Mouse (Mus musculus) liver, embryonic 13.5 days (tissue): ENCODE data around the gene Sobp. TPM values are rescaled to one million over a fixed set of nuclear protein-coding genes. Genes with fewer than 3 reads are reported as not detected.

Experiments
- ATAC-seq: fragments of 200-750 bp; cut with Nextera tagmentation; 2 replicates; pipeline ENCODE4 v1.8.0; 2017; ENCODE audit warnings: low read depth, mild to moderate bottlenecking, moderate number of reproducible peaks, moderate library complexity
- DNase-seq: peaks from one replicate; pipeline ENCODE4 v3.0.0; 2022
- H3K27ac ChIP-seq: fragments of 300-500 bp; sonication (generic); 2 replicates; pipeline ENCODE4 v1.5.1; 2015; ENCODE audit warnings: moderate library complexity, mild to moderate bottlenecking, inconsistent platforms
- H3K27me3 ChIP-seq: fragments of 300-500 bp; sonication (generic); 2 replicates; pipeline ENCODE4 v1.6.1; 2015; ENCODE audit warnings: mild to moderate bottlenecking, inconsistent platforms
- H3K36me3 ChIP-seq: fragments of 300-500 bp; sonication (generic); 2 replicates; pipeline ENCODE4 v1.6.1; 2015; ENCODE audit warnings: mild to moderate bottlenecking, inconsistent platforms
- H3K4me1 ChIP-seq: fragments of 300-500 bp; sonication (generic); replicated peaks from 2 replicates; pipeline ENCODE4 v1.6.1; 2015; ENCODE audit warnings: inconsistent platforms
- H3K4me2 ChIP-seq: fragments of 300-500 bp; sonication (generic); 2 replicates; pipeline ENCODE4 v1.6.1; 2015; ENCODE audit warnings: inconsistent platforms, mild to moderate bottlenecking, moderate library complexity
- H3K4me3 ChIP-seq: fragments of 300-500 bp; sonication (generic); replicated peaks from 2 replicates; pipeline ENCODE4 v1.5.1; 2015; ENCODE audit warnings: mild to moderate bottlenecking, inconsistent platforms
- H3K9ac ChIP-seq: fragments of 300-500 bp; sonication (generic); 2 replicates; pipeline ENCODE4 v1.6.1; 2015; ENCODE audit warnings: mild to moderate bottlenecking, inconsistent platforms
- H3K9me3 ChIP-seq: fragments of 300-500 bp; sonication (generic); replicated peaks from 2 replicates; pipeline ENCODE4 v1.6.1; 2016; ENCODE audit warnings: inconsistent platforms
- WGBS: fragments of 180-500 bp; shearing (Covaris S2); methylation state at CpG from one replicate; pipeline ENCODE4 v1.1.7; 2015; ENCODE audit not compliant: insufficient replicate concordance; 5-methylcytosine and 5-hydroxymethylcytosine counted together
- polyA plus RNA-seq: library from polyadenylated mRNA; unstranded; fragments of >200 nt; fragmentation: Nextera tagmentation; extraction: Ambion mirVana; gene quantifications from 2 replicates; pipeline ENCODE4 v1.2.1, GENCODE M21; 2015

The Sobp gene
- polyA plus RNA-seq, 1 experiment from 2014 or later, result 0.02 TPM

DNA sequence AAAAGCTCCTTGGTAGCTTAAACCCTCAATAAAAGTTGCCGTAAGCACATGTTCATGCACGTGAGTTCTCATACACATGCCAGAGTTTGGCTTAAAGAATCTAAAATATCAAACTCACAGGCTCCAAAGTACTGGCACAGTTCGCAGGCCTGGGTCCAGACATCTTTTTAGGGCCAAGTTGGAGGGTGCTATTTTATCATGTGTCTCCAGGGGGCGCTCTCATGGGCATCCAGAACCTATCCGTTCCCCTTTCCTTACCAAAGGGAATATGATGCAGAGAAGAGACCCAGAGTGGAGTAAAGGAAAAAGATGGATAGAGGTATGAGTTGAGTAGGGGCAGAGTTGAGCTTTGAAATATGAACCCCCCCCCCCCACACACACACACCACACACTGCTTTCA, 121.9 kb downstream of the Sobp start:
- Histone ChIP-seq H3K27ac (no peak overlapping the region), H3K9me3 (no peaks in the 10 kb centered on the region), H3K4me1 (no peaks in the 10 kb centered on the region), H3K27me3 (no peaks in the 10 kb centered on the region), H3K4me2 (no peak overlapping the region), H3K9ac (no peak overlapping the region), H3K4me3 (no peak overlapping the region), H3K36me3 (no peaks in the 10 kb centered on the region)
- DNase-seq, result no peak
- WGBS, result 37% methylated on average over 5 of the region's 5 CpGs
- ATAC-seq, result no peak

DNA sequence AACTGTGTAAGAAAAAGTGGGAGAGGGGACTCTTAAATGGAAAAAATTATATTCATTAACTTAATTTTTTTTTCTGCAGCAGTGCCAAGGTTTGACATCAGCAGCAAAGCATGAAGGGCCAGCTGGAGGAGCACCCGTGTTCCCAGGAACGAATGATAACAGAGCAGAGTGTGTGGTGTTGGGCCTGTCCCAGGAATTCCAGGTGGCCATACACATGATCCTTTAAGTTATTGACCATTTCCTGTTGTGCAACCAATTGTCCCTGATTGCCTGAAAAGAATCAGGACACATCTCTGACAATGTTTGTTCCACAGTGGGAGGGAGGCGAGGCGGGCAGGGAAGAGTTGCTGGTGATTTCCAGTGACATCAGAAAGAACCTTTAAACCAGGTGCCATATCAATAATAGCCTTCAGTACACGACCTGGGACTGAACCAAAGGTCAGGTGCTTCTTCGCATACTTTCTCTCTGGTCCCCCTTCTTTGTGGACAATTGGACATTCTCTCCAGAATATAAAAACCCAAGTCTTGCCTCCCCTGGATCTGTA, 126.5 kb downstream of the Sobp start:
- no peak overlapping the region for H3K9ac ChIP-seq
- ATAC-seq, result no peak
- H3K4me3 ChIP-seq, result no peak overlapping the region
- H3K9me3 ChIP-seq, result no peaks in the 10 kb centered on the region
- H3K36me3 ChIP-seq, result no peaks in the 10 kb centered on the region
- H3K27ac ChIP-seq, result no peak overlapping the region
- no peak overlapping the region for H3K4me2 ChIP-seq
- 60% methylated on average over 6 of the region's 6 CpGs for WGBS
- H3K4me1 ChIP-seq, result no peaks in the 10 kb centered on the region
- H3K27me3 ChIP-seq, result no peaks in the 10 kb centered on the region
- no peak for DNase-seq

- no peaks in the 10 kb centered on the region for H3K9me3 ChIP-seq
- H3K4me2 ChIP-seq, result no peak overlapping the region
- WGBS, result 41% methylated on average over 7 of the region's 7 CpGs
- H3K4me3 ChIP-seq, result no peak overlapping the region
- H3K27me3 ChIP-seq, result no peaks in the 10 kb centered on the region
- H3K27ac ChIP-seq, result no peak overlapping the region
- DNase-seq (no peak), ATAC-seq (no peak)
- no peaks in the 10 kb centered on the region for H3K36me3 ChIP-seq
- H3K4me1 ChIP-seq, result no peaks in the 10 kb centered on the region; the same call in 1 of the 2 replicates
- no peak overlapping the region for H3K9ac ChIP-seq
Measured at GRCm38 (mm10) chr10:43043351-43044209, 130.8 kb downstream of the Sobp start.

GRCm38 (mm10) chr10:43042591-43043327, 131.6 kb downstream of the Sobp start:
- Histone ChIP-seq H3K9me3 (no peaks in the 10 kb centered on the region), H3K27ac (no peak overlapping the region), H3K4me1 (no peaks in the 10 kb centered on the region; the same call in 1 of the 2 replicates), H3K4me3 (no peak overlapping the region), H3K36me3 (no peaks in the 10 kb centered on the region), H3K4me2 (no peak overlapping the region), H3K27me3 (no peaks in the 10 kb centered on the region), H3K9ac (no peak overlapping the region)
- no peak for DNase-seq
- ATAC-seq, result no peak
- 56% methylated on average over 10 of the region's 10 CpGs for WGBS

GRCm38 (mm10) chr10:43041794-43042193, 132.5 kb downstream of the Sobp start:
- no peak for ATAC-seq
- no peak for DNase-seq

GRCm38 (mm10) chr10:43037455-43037793, 136.9 kb downstream of the Sobp start:
- peaks cover 3% of the 10 kb centered on the region; the same call in 1 of the 2 replicates for H3K27me3 ChIP-seq
- H3K36me3 ChIP-seq, result no peaks in the 10 kb centered on the region
- DNase-seq (no peak), ATAC-seq (no peak)
- H3K9ac ChIP-seq, result no peak overlapping the region
- no peak overlapping the region for H3K27ac ChIP-seq
- 36% methylated on average over 7 of the region's 7 CpGs for WGBS
- H3K4me1 ChIP-seq, result no peaks in the 10 kb centered on the region; the same call in 1 of the 2 replicates
- no peak overlapping the region for H3K4me2 ChIP-seq
- no peaks in the 10 kb centered on the region for H3K9me3 ChIP-seq
- no peak overlapping the region for H3K4me3 ChIP-seq

More at GRCm38 (mm10) chr10:43041794-43042193, 132.5 kb downstream of the Sobp start:
- H3K4me1 ChIP-seq, result no peaks in the 10 kb centered on the region; the same call in 1 of the 2 replicates
- no peaks in the 10 kb centered on the region for H3K36me3 ChIP-seq
- H3K4me3 ChIP-seq, result no peak overlapping the region
- no peaks in the 10 kb centered on the region for H3K9me3 ChIP-seq
- no peak overlapping the region for H3K27ac ChIP-seq
- H3K27me3 ChIP-seq, result no peaks in the 10 kb centered on the region
- no peak overlapping the region for H3K9ac ChIP-seq
- no peak overlapping the region for H3K4me2 ChIP-seq
- 44% methylated on average over 3 of the region's 3 CpGs for WGBS

DNA sequence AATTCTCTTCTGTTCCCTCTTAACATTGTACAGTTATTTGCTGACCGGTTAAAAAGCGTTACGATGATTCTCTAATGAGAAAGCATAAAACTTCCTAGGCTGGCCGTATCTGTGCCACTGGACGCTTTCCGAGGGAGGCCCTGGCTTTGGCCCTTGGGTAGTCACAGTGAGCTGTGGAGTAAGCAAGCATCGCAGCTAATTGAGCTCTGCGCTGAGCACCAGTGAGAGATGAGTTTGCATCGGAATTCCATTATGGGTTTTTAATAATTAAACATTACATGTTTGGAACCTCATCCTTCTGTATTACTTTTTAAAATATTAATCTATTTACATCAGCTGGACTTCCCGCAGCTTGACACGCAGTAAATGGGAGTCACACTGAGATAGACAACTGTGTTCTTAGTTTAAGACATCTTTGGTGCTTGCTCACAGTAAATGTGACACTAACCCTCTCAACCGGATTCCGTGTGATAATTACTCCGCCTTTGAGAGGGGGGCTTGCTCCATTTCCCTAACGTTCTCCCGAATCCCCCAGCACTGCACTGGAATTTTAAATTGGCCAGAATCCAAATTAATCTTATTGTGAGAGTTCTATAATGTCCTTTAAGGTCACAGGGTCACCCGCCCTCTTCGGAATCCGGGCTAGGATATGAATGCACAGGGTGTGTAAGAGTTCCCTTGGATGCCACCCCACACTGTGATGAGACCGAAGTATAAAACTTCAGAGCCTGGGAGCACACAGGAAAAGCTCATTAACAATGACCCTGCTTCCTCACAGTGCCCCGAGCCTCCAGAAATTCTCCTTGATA, 137.5 kb downstream of the Sobp start:
- no peak for ATAC-seq
- H3K4me1 ChIP-seq, result no peaks in the 10 kb centered on the region; the same call in 1 of the 2 replicates
- H3K4me3 ChIP-seq, result no peak overlapping the region
- no peak overlapping the region for H3K27ac ChIP-seq
- no peaks in the 10 kb centered on the region for H3K9me3 ChIP-seq
- DNase-seq, result no peak
- no peak overlapping the region for H3K4me2 ChIP-seq
- H3K27me3 ChIP-seq, result peaks cover 3% of the 10 kb centered on the region; the same call in 1 of the 2 replicates
- no peak overlapping the region for H3K9ac ChIP-seq
- WGBS, result 71% methylated on average over 21 of the region's 21 CpGs
- H3K36me3 ChIP-seq, result no peaks in the 10 kb centered on the region

DNA sequence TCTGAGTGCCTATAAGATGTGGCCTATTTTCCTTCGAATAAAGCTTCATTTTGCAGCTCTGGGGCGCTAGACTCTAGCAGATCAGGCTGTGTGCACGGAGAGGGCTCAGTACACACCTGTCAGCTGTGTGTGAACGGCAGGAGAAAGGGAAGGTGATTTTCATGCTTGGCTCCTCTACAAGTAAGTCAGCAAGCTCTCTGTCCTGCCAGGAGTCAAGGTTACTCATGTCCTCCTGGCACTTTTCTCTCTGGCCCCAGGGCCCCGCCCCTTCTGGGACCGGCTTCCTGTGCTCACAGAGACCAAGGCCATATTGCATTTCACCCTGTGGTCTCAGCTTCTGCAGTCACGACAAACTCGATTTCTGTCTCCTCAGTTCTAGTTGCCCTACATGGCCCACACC, 138.8 kb downstream of the Sobp start:
- DNase-seq (no peak), ATAC-seq (no peak)
- peaks cover 3% of the 10 kb centered on the region; the same call in 1 of the 2 replicates for H3K27me3 ChIP-seq
- no peaks in the 10 kb centered on the region for H3K4me1 ChIP-seq
- no peak overlapping the region for H3K27ac ChIP-seq
- WGBS, result 44% methylated on average over 8 of the region's 8 CpGs
- no peak overlapping the region for H3K4me2 ChIP-seq
- H3K36me3 ChIP-seq, result no peaks in the 10 kb centered on the region
- no peaks in the 10 kb centered on the region for H3K9me3 ChIP-seq
- H3K4me3 ChIP-seq, result no peak overlapping the region
- no peak overlapping the region for H3K9ac ChIP-seq

GRCm38 (mm10) chr10:43034811-43035210, 139.5 kb downstream of the Sobp start:
- no peak overlapping the region for H3K4me2 ChIP-seq
- no peak overlapping the region for H3K9ac ChIP-seq
- WGBS, result 44% methylated on average over 4 of the region's 4 CpGs
- DNase-seq, result no peak
- H3K27ac ChIP-seq, result no peak overlapping the region
- H3K4me1 ChIP-seq, result no peaks in the 10 kb centered on the region
- H3K27me3 ChIP-seq, result peaks cover 3% of the 10 kb centered on the region; the same call in 1 of the 2 replicates
- H3K36me3 ChIP-seq, result no peaks in the 10 kb centered on the region
- ATAC-seq, result peak; percentile 45; the same call in 1 of the 2 replicates
- no peaks in the 10 kb centered on the region for H3K9me3 ChIP-seq
- H3K4me3 ChIP-seq, result no peak overlapping the region

- no peaks in the 10 kb centered on the region for H3K36me3 ChIP-seq
- WGBS, result 70% methylated on average over 15 of the region's 15 CpGs
- H3K27me3 ChIP-seq, result peaks cover 3% of the 10 kb centered on the region; the same call in 1 of the 2 replicates
- no peak overlapping the region for H3K9ac ChIP-seq
- no peaks in the 10 kb centered on the region for H3K9me3 ChIP-seq
- no peaks in the 10 kb centered on the region for H3K4me1 ChIP-seq
- DNase-seq (no peak), ATAC-seq (no peak)
- H3K27ac ChIP-seq, result no peak overlapping the region
- H3K4me3 ChIP-seq, result no peak overlapping the region
- no peak overlapping the region for H3K4me2 ChIP-seq
Measured at GRCm38 (mm10) chr10:43033481-43034248, 140.7 kb downstream of the Sobp start.
